In the genomic region with DNA sequence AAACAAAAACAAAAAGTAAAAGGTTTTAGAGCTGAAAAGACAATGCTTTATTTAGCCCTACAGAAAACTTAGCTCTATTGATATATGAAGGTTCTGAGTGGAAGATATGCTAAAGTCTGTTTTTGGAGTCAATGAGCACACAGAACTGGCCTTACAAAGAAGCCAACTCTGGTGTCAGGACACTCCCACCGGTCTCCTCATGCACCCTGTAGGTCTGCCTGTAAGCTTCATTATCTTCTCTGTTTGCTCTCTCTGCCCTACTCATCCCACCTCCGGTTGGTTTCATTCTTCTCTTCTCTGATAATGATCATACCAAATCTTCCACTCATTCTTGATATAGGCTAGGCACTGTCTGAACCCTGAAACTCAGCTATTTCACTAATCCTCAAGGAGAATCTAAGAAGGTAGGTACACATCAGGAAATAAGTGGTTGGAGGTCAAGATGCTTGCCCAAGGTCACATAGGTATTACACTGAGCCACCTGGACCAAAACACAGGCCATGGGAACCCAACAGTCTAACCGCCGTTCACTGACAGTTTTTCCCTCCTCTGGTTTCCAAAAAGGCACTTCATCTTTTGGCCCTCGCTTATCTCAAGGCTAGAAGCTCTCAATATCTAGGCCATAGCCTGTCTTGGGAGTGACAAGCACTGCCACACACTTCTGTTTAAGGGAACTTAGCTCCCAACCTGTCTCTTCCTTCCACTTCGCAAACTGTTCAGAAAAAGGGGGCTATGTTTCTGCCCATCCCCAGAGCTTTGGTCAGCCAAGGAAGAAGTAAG, we compare ENCODE assay signal across 9 mouse cellular contexts. TPM values are rescaled to one million over a fixed set of nuclear protein-coding genes. Genes with fewer than 3 reads are reported as not detected.
DNase-seq lines count a peak whose midpoint lies in the region; ATAC-seq lines count a peak whose summit lies in the region.
"Had no signal": no experiment of that assay in that cellular context is flagged by ENCODE, and none has a peak within 500 bp of the region (broad histone marks: within the 10 kb centered on the region; RNA-seq: fewer than 3 reads in every experiment).

No protein-coding gene starts in this region.

- peak overlapping the region; percentile 74 for H3K9ac ChIP-seq in heart, embryonic 15.5 days
- peak overlapping the region; percentile 74 for H3K9ac ChIP-seq in hindbrain, embryonic 12.5 days
- H3K9ac ChIP-seq in midbrain, embryonic 11.5 days (ENCODE audit: low read length): peak overlapping the region; percentile 77; the same call in 1 of the 2 replicates

- no peaks in the 10 kb centered on the region for H3K27me3 ChIP-seq in heart, embryonic 15.5 days
- H3K27me3 ChIP-seq in hindbrain, embryonic 12.5 days: no peaks in the 10 kb centered on the region
- no peaks in the 10 kb centered on the region for H3K27me3 ChIP-seq in midbrain, embryonic 11.5 days (ENCODE audit: control insufficient read depth, insufficient read depth, low read length)

- H3K36me3 ChIP-seq in heart, embryonic 15.5 days: peaks cover 15% of the 10 kb centered on the region
- peaks cover 21% of the 10 kb centered on the region; the same call in 1 of the 2 replicates for H3K36me3 ChIP-seq in hindbrain, embryonic 12.5 days
- H3K36me3 ChIP-seq in midbrain, embryonic 11.5 days (ENCODE audit: control insufficient read depth, insufficient read depth, low read length): no peaks in the 10 kb centered on the region

- no peak for DNase-seq in heart, adult 8-10 months (ENCODE audit: low spot score)
- DNase-seq in MEL-GATA-1-ER (ENCODE audit: extremely low read depth, low read depth): peak; percentile 55
- no peak for DNase-seq in midbrain, embryonic 11.5 days (ENCODE audit: low spot score, missing footprints)
- no peak for DNase-seq in frontal cortex, postnatal 10 days (ENCODE audit: low spot score in 2 of 2)
- DNase-seq in Muller cell, postnatal 12 days (ENCODE audit: inconsistent ontology term): no peak

- H3K9me3 ChIP-seq in heart, embryonic 15.5 days (replicated peaks): no peaks in the 10 kb centered on the region
- H3K9me3 ChIP-seq in hindbrain, embryonic 12.5 days (replicated peaks): no peaks in the 10 kb centered on the region
- no peaks in the 10 kb centered on the region for H3K9me3 ChIP-seq in midbrain, embryonic 11.5 days (ENCODE audit: control insufficient read depth, low read length)

- 68% methylated on average over 6 of the region's 6 CpGs for WGBS in heart, embryonic 15.5 days
- WGBS in hindbrain, embryonic 12.5 days: 81% methylated on average over 6 of the region's 6 CpGs
- WGBS in midbrain, embryonic 11.5 days: 76% methylated on average over 6 of the region's 6 CpGs

- peak overlapping the region; percentile 89 for H3K4me2 ChIP-seq in heart, embryonic 15.5 days
- peak overlapping the region; percentile 82 for H3K4me2 ChIP-seq in hindbrain, embryonic 12.5 days (replicated peaks)
- H3K4me2 ChIP-seq in midbrain, embryonic 11.5 days: peak overlapping the region; percentile 98

- H3K4me1 ChIP-seq in heart, embryonic 15.5 days (replicated peaks): peaks cover 19% of the 10 kb centered on the region
- H3K4me1 ChIP-seq in hindbrain, embryonic 12.5 days: peaks cover 18% of the 10 kb centered on the region
- peaks cover 9% of the 10 kb centered on the region; the same call in 1 of the 2 replicates for H3K4me1 ChIP-seq in midbrain, embryonic 11.5 days (ENCODE audit: control insufficient read depth, insufficient read depth, low read length)

- H3K27ac ChIP-seq in heart, embryonic 15.5 days: 0 out of 2 replicates have a peak overlapping the region, but pooled peaks have one; percentile 80
- H3K27ac ChIP-seq in hindbrain, embryonic 12.5 days: no peak overlapping the region
- H3K27ac ChIP-seq in midbrain, embryonic 11.5 days (ENCODE audit: low read depth, low read length): no peak overlapping the region

- ATAC-seq in heart, embryonic 15.5 days (replicated peaks; ENCODE audit: insufficient number of reproducible peaks, insufficient read depth, low FRiP score, low read depth): no peak
- ATAC-seq in hindbrain, embryonic 12.5 days (ENCODE audit: low FRiP score): no peak
- no peak for ATAC-seq in midbrain, embryonic 11.5 days (ENCODE audit: low FRiP score)
- no peak for ATAC-seq in cerebellum, adult (ENCODE audit: insufficient number of reproducible peaks, low FRiP score, low TSS enrichment)

- peak overlapping the region; percentile 76 for H3K4me3 ChIP-seq in heart, embryonic 15.5 days
- peak overlapping the region; percentile 67 for H3K4me3 ChIP-seq in hindbrain, embryonic 12.5 days
- peak overlapping the region; percentile 73 for H3K4me3 ChIP-seq in midbrain, embryonic 11.5 days (ENCODE audit: low read depth, low read length)

RNA-seq across cellular contexts. Expression of a gene that starts 1.4 kb away (rescaled TPM):
- 40.1 and 48.8 TPM in 2 replicates for polyA plus RNA-seq in heart, embryonic 15.5 days (2015; fragmentation: Nextera tagmentation; extraction: Ambion mirVana)
- 10 to 100 TPM; 46.0 to 53.2 (median 47.4) TPM for total RNA-seq in heart, adult 8-10 months (2022)
- polyA plus RNA-seq in hindbrain, embryonic 12.5 days (2016; fragmentation: Nextera tagmentation; extraction: Ambion mirVana): 40.7 and 41.0 TPM in 2 replicates
- 24.6 and 27.1 TPM in 2 replicates for polyA plus RNA-seq in midbrain, embryonic 11.5 days (2014; fragmentation: Nextera tagmentation; extraction: Ambion mirVana)

RNA-seq across cellular contexts. Expression of a gene that starts 28.4 kb away (rescaled TPM):
- not detected in 2 replicates for polyA plus RNA-seq in heart, embryonic 15.5 days (2015; fragmentation: Nextera tagmentation; extraction: Ambion mirVana)
- not detected for total RNA-seq in heart, adult 8-10 months (2022)
- 4.4 and 4.7 TPM in 2 replicates for polyA plus RNA-seq in hindbrain, embryonic 12.5 days (2016; fragmentation: Nextera tagmentation; extraction: Ambion mirVana)
- 15.5 and 16.4 TPM in 2 replicates for polyA plus RNA-seq in midbrain, embryonic 11.5 days (2014; fragmentation: Nextera tagmentation; extraction: Ambion mirVana)
- total RNA-seq: hematopoietic stem cell, adult 5-6 weeks had no signal

RNA-seq across cellular contexts. Expression of a gene that starts 57.9 kb away (rescaled TPM):
- polyA plus RNA-seq in heart, embryonic 15.5 days (2015; fragmentation: Nextera tagmentation; extraction: Ambion mirVana): not detected in 2 replicates
- total RNA-seq in heart, adult 8-10 months (2022): not detected
- polyA plus RNA-seq in hindbrain, embryonic 12.5 days (2016; fragmentation: Nextera tagmentation; extraction: Ambion mirVana): not detected in 2 replicates
- polyA plus RNA-seq in midbrain, embryonic 11.5 days (2014; fragmentation: Nextera tagmentation; extraction: Ambion mirVana): not detected in 2 replicates
- total RNA-seq: hematopoietic stem cell, adult 5-6 weeks had no signal
